Mouse (Mus musculus) bone marrow, adult 2 months (tissue): ENCODE measurements around the gene Ruvbl2.

Experiments
- CTCF ChIP-seq: fragments of 200-500 bp; IDR thresholded peaks from 2 replicates; pipeline ENCODE4 v1.5.1; 2011; ENCODE audit warnings: low read length, control low read depth; ENCODE audit not compliant: control insufficient read depth, insufficient read depth
- POLR2A ChIP-seq: fragments of 200-500 bp; IDR thresholded peaks from 2 replicates; pipeline ENCODE4 v1.6.1; 2011; ENCODE audit warnings: low read depth, mild to moderate bottlenecking, control low read depth, low read length, borderline replicate concordance; ENCODE audit not compliant: control insufficient read depth

GRCm38 (mm10) chr7:45460860-45461314, 23.0 kb upstream of the Ruvbl2 start:
- TF ChIP-seq CTCF (peak; percentile 14; the same call in 1 of the 2 replicates), POLR2A (peak; percentile 75; the same call in 1 of the 2 replicates)
